Mouse (Mus musculus) embryonic facial prominence, embryonic 10.5 days (tissue): ENCODE measurements around the gene Dvl1. TPM values are rescaled to one million over a fixed set of nuclear protein-coding genes. Genes with fewer than 3 reads are reported as not detected.

Experiments used
- DNase-seq: peaks from one replicate; pipeline ENCODE4 v3.0.0-alpha.2; 2017; ENCODE audit warnings: low spot score
- H3K27ac ChIP-seq: fragments of 300-500 bp; sonication (generic); replicated peaks from 2 replicates; pipeline ENCODE4 v1.5.1; 2016; ENCODE audit warnings: mild to moderate bottlenecking
- H3K27me3 ChIP-seq: fragments of 300-500 bp; sonication (generic); replicated peaks from 2 replicates; pipeline ENCODE4 v1.6.1; 2016; ENCODE audit warnings: low read depth, mild to moderate bottlenecking; ENCODE audit not compliant: poor library complexity, severe bottlenecking
- H3K36me3 ChIP-seq: fragments of 300-500 bp; sonication (generic); replicated peaks from 2 replicates; pipeline ENCODE4 v1.6.1; 2016; ENCODE audit warnings: mild to moderate bottlenecking, moderate library complexity
- H3K4me1 ChIP-seq: fragments of 300-500 bp; sonication (generic); 2 replicates; pipeline ENCODE4 v1.6.1; 2016
- H3K4me3 ChIP-seq: fragments of 300-500 bp; sonication (generic); 2 replicates; pipeline ENCODE4 v1.5.1; 2016; ENCODE audit warnings: mild to moderate bottlenecking, moderate library complexity
- H3K9me3 ChIP-seq: fragments of 300-500 bp; sonication (generic); 2 replicates; pipeline ENCODE4 v1.6.1; 2016; ENCODE audit warnings: mild to moderate bottlenecking
- WGBS: fragments of 180-500 bp; shearing (Covaris S2); methylation state at CpG from one replicate; pipeline ENCODE4 v1.1.7; 2016; 5-methylcytosine and 5-hydroxymethylcytosine counted together
- polyA plus RNA-seq: library from polyadenylated mRNA; unstranded; fragments of >200 nt; fragmentation: Nextera tagmentation; extraction: Ambion mirVana; gene quantifications from 2 replicates; pipeline ENCODE4 v1.2.1, GENCODE M21; 2016

The Dvl1 gene
- polyA plus RNA-seq: 4.3 and 5.0 TPM in 2 replicates

DNA sequence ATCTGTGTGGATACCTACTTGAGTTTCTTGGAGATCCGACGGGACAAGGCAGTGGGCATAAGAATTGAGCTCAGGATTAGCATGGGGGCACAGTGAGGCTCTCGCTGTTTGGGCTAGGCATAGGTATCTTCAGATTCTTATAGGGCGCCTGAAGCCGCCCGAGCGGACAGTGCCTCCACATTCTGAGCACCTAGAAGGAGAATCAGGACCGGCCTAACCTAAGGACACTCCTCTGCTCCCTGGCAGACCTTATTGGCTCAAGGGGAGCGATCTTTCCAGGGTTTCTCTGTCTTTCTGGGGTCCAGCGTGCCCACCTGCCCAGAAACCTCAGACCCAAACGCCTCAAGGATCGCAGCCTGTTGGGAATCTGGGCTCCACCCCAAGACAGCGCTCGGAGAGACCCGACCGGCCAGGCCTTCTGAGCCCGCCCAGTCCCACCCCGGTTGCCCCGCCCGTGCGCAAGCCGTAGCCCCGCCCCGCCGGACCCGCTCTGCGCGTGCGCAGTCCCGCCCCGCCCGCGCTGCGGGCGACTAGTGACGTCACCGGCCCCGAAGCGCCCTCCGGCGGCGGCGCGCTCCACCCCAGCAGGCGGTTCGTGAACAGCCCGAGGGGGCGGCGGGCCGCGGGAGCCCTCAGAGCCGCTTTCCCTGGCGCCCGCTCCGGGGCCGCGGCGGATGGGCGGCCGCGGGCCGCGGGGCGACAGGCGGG lies at the start of gene Dvl1:
Dvl1 (plus strand) TSS at position 532 of the 708 bp plus-strand sequence.
- Histone ChIP-seq H3K36me3 (peaks cover 22% of the 10 kb centered on the region), H3K27ac (peak within 1 kb of the TSS; percentile 83), H3K9me3 (no peaks in the 10 kb centered on the region), H3K4me3 (peak within 1 kb of the TSS; percentile 87), H3K27me3 (peaks cover 14% of the 10 kb centered on the region), H3K4me1 (peaks cover 33% of the 10 kb centered on the region)
- DNase-seq: peak; percentile 97
- 3% methylated on average over 65 of the region's 65 CpGs for WGBS

DNA sequence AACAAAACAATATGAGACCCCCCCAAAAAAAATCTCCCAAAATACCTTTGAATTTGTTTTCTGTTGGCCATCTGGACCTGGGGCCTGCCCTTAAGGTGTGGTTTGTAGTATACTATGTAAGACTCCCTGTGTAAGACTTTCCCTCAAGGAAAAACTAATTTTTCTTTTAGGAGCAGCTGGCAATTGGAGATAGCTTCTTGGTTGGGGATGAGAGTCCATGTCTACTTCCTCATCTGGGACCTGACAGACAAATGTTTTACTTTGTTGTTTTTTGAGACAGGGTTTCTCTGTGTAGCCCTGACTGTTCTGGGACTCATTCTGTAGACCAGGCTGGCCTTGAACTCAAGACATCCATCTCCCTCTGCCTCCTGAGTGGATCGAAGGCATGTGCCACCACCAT lies 45.1 kb upstream of the Dvl1 start:
- no peak for DNase-seq
- Histone ChIP-seq H3K27me3 (no peaks in the 10 kb centered on the region), H3K9me3 (no peaks in the 10 kb centered on the region), H3K36me3 (peaks cover 22% of the 10 kb centered on the region), H3K27ac (no peak overlapping the region), H3K4me1 (peaks cover 18% of the 10 kb centered on the region), H3K4me3 (no peak overlapping the region)
- 96% methylated on average over 1 of the region's 1 CpGs for WGBS

DNA sequence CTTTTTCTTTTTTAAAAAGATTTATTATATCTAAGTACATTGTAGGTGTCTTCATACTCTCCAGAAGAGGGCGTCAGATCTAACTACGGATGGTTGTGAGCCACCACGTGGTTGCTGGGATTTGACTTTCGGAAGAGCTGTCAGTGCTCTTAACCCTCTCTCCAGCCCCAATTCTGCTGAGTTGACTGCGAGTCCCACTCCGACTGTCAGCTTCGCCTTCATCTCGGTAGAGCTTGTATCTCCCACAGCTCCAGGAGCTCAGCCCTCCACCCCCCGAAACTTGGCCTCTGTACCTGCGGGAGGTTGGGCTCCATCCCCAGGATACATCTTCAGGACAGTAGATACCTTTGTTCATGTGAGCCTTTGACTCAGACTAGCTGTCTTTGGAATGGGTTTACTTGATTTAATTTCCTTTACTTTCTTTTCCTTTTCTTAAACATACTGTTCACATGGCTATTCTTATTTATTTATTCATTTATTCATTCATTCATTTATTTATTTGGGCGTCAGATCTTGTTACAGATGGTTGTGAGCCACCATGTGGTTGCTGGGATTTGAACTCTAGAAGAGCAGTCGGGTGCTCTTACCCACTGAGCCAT lies 44.4 kb upstream of the Dvl1 start, which contains the start of gene Mrpl20:
Mrpl20 (plus strand) TSS at position 138 of the 599 bp plus-strand sequence.
- peaks cover 18% of the 10 kb centered on the region for H3K4me1 ChIP-seq
- 9% methylated on average over 12 of the region's 12 CpGs for WGBS
- H3K27me3 ChIP-seq: no peaks in the 10 kb centered on the region
- peak within 1 kb of the TSS; percentile 87 for H3K27ac ChIP-seq
- no peaks in the 10 kb centered on the region for H3K9me3 ChIP-seq
- H3K4me3 ChIP-seq: peak within 1 kb of the TSS; percentile 98
- H3K36me3 ChIP-seq: peaks cover 30% of the 10 kb centered on the region
- DNase-seq: peak; percentile 29

DNA sequence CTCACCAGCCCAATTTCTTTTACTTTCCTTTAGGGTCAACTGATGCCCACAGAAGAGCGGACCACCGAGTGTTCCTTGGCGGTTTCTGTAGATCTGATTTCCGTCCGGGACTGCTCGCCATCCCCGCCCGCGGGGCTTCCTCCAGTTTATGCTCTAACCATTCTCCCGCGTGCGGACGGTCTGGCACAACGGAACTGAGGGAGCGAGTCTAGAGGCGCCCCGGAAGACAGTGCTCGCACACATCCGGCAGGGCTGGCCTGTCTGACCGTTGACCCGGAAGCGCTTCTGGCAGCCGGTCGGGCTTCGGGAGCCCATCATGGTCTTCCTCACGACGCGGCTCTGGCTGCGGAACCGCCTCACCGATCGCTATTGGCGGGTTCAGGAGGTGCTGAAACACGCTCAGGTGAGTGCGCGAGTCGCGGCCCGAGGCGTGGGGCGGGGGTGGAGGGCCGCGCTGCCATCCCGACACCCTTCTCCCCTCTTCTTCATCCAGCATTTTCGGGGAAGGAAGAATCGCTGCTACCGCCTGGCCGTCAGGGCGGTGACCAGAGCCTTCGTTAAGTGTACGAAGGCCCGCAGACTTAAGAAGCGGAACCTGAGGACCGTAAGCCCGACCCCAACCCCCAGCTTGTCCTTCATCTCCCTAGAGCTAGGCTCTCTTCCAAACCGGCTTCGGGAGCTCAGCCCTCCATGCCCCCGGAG lies 43.7 kb upstream of the Dvl1 start:
- H3K27ac ChIP-seq: peak overlapping the region; percentile 87
- H3K27me3 ChIP-seq: no peaks in the 10 kb centered on the region
- under 1% methylated on average over 58 of the region's 58 CpGs for WGBS
- peak overlapping the region; percentile 98 for H3K4me3 ChIP-seq
- H3K9me3 ChIP-seq: no peaks in the 10 kb centered on the region
- H3K4me1 ChIP-seq: peaks cover 18% of the 10 kb centered on the region
- peaks cover 36% of the 10 kb centered on the region for H3K36me3 ChIP-seq
- peak; percentile 97 for DNase-seq

DNA sequence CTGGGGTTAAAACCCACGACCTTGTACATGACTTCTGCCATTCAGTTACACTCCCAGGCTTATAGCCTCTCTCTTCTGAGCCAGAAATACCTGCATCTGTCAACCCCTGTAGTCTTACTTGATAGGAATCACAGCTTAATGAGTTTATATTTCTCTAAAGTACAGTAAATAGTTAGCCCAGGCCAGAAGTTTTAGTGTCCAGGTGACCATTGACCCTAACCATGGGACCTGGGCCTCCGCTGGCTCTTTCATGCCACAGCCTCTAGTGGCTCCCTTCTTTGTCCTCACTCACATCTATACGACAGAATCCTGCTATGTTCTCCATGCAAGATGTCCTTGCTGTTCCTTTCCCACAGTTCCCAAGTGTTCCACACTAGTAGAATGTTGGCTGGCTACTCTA lies 39.4 kb upstream of the Dvl1 start:
- H3K36me3 ChIP-seq: peaks cover 68% of the 10 kb centered on the region
- no peak for DNase-seq
- H3K4me3 ChIP-seq: no peak overlapping the region

DNA sequence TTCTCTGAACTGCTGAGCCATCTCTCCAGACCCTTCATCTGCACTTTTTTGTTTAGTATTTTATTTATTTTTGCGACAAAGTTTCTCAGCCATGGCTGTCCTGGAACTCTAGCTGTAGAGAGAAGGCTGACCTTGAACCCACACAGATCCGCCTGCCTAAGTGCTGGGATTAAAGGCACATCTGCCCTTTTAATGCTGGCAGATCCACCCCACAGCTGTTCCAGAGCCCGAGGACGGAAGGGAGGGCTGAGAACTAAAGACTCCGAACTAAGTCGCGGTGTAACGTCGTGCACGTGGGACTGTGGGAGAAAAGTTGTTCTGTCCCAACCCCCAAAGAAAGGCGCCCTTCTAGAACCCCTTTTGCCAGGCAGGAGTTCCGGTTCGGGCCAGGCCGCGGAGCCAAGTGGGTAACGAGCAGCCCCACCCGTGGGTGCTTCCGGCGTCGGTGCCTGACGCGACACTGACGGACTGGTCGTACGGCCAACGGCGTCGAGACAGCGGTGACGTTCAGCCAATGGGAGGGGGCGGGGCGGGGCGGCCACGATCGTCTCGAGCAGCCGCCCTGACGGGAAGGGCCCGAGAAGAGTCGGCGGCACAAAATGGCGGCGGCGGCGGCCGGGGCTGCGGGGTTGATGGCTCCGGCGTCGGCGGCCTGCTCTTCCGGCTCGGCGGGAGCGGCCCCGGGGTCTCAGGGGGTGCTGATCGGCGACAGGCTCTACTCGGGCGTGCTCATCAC lies 35.1 kb upstream of the Dvl1 start, which contains the start of gene Ccnl2:
Ccnl2 (plus strand) TSS at position 561 of the 736 bp plus-strand sequence.
- no peaks in the 10 kb centered on the region for H3K27me3 ChIP-seq
- no peaks in the 10 kb centered on the region for H3K9me3 ChIP-seq
- peak within 1 kb of the TSS; percentile 98 for H3K27ac ChIP-seq
- WGBS: under 1% methylated on average over 60 of the region's 60 CpGs
- peaks cover 23% of the 10 kb centered on the region for H3K4me1 ChIP-seq
- DNase-seq: peak; percentile 98
- peak within 1 kb of the TSS; percentile 100 for H3K4me3 ChIP-seq
- peaks cover 86% of the 10 kb centered on the region for H3K36me3 ChIP-seq

More for the DNA sequence above, 39.4 kb upstream of the Dvl1 start:
- WGBS: 85% methylated on average over 3 of the region's 3 CpGs
- Histone ChIP-seq H3K9me3 (no peaks in the 10 kb centered on the region), H3K27ac (no peak overlapping the region), H3K27me3 (no peaks in the 10 kb centered on the region), H3K4me1 (peaks cover 26% of the 10 kb centered on the region)

DNA sequence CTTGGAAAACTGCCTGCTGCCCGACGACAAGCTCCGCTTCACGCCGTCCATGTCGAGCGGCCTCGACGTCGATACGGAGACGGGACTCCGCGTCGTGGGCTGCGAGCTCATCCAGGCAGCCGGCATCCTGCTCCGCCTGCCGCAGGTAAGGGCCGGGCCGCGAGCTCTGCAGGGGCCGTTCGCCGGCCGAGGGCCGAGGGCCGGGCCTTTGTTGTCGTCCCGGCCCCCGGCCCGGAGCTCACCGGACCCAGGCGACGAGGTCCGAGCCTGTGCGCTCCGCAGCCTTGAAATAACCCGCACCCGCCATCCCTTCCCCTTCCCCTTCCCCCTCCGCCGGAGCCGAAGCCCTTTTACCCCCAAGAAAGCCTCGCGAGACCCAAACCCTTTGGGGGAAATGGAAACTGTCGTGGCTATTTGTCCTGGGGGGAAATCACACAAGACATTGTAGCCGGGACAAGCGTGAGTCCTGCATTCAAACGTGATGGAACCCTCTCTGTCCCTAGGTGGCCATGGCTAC lies 34.5 kb upstream of the Dvl1 start:
- Histone ChIP-seq H3K4me1 (peaks cover 23% of the 10 kb centered on the region), H3K27ac (peak overlapping the region; percentile 98), H3K36me3 (peaks cover 86% of the 10 kb centered on the region), H3K4me3 (peak overlapping the region; percentile 100), H3K27me3 (no peaks in the 10 kb centered on the region), H3K9me3 (no peaks in the 10 kb centered on the region)
- under 1% methylated on average over 49 of the region's 49 CpGs for WGBS
- DNase-seq: peak; percentile 54

DNA sequence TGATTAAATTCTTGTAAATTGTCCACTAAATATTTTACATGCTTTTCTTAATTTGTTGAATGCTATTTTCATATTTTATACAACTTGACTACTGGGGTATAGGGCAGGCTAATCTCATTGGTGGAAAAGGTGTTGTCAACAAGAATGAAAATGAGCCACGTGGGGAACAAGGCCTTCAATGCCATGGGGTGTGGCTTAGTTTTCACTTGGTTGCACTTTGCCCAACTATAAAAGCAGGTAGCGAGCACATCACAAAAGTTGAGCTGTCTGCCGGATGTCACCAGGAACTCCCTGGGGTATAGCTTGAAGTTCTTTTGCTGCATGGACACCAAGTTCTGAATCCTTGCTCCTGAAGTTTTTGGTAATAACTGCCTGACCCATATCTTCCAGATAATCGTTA lies 29.7 kb upstream of the Dvl1 start:
- Histone ChIP-seq H3K9me3 (no peaks in the 10 kb centered on the region), H3K27ac (no peak overlapping the region), H3K27me3 (no peaks in the 10 kb centered on the region), H3K4me3 (no peak overlapping the region), H3K36me3 (peaks cover 95% of the 10 kb centered on the region), H3K4me1 (peaks cover 14% of the 10 kb centered on the region)
- no peak for DNase-seq
- WGBS: 87% methylated on average over 4 of the region's 4 CpGs

DNA sequence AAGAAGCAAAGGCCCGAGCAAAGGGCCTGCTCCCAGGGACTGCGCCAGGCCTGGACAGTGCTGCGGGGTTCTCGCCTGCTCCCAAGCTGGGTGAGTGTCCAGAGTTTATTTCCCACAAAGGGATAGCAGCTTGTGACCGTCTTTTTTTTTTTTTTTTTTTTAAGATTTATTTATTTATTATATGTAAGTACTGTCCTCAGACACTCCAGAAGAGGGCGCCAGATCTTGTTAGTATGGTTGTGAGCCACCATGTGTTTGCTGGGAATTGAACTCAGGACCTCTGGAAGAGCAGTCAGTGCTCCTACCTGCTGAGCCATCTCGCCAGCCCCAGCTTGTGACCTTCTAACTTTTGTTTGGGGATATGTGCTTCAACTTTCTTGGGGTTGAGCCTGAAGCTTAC lies 26.2 kb upstream of the Dvl1 start:
- Histone ChIP-seq H3K27ac (no peak overlapping the region), H3K27me3 (no peaks in the 10 kb centered on the region), H3K4me1 (no peaks in the 10 kb centered on the region), H3K36me3 (peaks cover 100% of the 10 kb centered on the region), H3K4me3 (no peak overlapping the region), H3K9me3 (no peaks in the 10 kb centered on the region)
- DNase-seq: peak; percentile 32
- WGBS: 81% methylated on average over 7 of the region's 7 CpGs

DNA sequence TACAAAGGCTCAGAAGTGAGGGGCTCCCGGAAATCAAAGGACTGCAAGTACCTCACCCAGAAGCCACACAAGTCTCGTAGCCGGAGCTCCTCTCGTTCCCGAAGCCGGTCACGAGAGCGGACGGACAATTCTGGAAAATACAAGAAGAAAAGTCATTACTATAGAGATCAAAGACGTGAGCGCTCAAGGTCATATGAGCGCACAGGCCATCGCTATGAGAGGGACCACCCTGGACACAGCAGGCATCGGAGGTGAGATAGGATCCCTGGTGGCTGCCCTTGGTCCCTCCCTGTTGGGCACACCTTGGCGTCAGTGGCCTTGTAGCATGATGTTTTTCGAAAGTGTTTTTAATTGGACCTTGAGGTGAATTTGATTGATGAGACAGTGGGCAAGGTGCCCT lies 23.8 kb upstream of the Dvl1 start:
- no peaks in the 10 kb centered on the region for H3K27me3 ChIP-seq
- H3K27ac ChIP-seq: no peak overlapping the region
- peaks cover 100% of the 10 kb centered on the region for H3K36me3 ChIP-seq
- no peak overlapping the region for H3K4me3 ChIP-seq
- DNase-seq: no peak
- no peaks in the 10 kb centered on the region for H3K9me3 ChIP-seq
- WGBS: 97% methylated on average over 16 of the region's 16 CpGs
- no peaks in the 10 kb centered on the region for H3K4me1 ChIP-seq

DNA sequence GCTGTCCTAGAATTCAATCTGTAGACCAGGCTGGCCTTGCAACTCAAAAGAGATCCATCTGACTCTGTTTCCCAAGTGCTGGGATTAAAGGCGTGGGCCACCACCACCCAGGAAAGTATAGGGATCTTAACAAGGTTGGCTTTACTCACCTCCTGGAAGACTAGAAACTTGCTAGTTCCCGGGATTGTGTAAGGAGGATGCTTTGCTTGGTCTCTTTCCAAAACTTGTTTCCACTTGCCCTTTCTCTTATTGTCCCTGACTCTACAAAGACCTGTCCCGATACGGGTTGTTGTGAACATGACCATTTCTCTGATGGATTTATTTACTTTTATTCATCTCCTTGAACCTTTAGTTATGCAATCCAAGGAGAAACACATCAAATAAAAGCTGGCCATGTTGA lies 17.3 kb upstream of the Dvl1 start:
- no peak overlapping the region for H3K27ac ChIP-seq
- no peak overlapping the region for H3K4me3 ChIP-seq
- peaks cover 24% of the 10 kb centered on the region for H3K4me1 ChIP-seq
- H3K9me3 ChIP-seq: no peaks in the 10 kb centered on the region
- H3K36me3 ChIP-seq: peaks cover 66% of the 10 kb centered on the region
- 91% methylated on average over 4 of the region's 4 CpGs for WGBS
- no peak for DNase-seq
- no peaks in the 10 kb centered on the region for H3K27me3 ChIP-seq

DNA sequence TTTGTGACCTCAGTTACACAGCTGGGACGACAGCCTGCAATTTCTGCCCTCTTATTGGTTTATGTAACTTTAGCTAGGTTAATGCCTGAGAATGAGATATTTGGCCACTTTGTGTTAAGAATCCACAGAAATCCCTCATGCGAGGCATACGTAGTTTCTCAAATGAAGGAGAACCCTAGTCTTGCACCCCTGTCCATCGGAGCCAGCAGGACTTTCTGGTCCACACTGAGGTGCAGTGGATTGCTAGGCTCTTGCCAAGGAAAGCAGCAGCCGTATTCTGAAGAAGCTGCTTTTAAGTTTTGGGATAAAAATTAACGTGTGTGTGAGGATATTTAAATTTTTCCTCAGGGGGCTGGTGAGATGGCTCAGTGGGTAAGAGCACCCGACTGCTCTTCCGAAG lies 16.6 kb upstream of the Dvl1 start:
- Histone ChIP-seq H3K4me1 (peaks cover 24% of the 10 kb centered on the region), H3K27me3 (no peaks in the 10 kb centered on the region), H3K4me3 (peak overlapping the region; percentile 93), H3K27ac (no peak overlapping the region), H3K36me3 (peaks cover 64% of the 10 kb centered on the region), H3K9me3 (no peaks in the 10 kb centered on the region)
- DNase-seq: no peak
- 57% methylated on average over 8 of the region's 8 CpGs for WGBS
